Mouse (Mus musculus) spleen, embryonic (tissue): ENCODE results near the gene Gli1.

Experiments
- CTCF ChIA-PET: fragments of 350-600 bp; sonication (Branson Sonifier 250); formaldehyde crosslinking; loops from one replicate; lab custom pipeline; 2022; lab: Charles Lee

Gene Gli1

DNA sequence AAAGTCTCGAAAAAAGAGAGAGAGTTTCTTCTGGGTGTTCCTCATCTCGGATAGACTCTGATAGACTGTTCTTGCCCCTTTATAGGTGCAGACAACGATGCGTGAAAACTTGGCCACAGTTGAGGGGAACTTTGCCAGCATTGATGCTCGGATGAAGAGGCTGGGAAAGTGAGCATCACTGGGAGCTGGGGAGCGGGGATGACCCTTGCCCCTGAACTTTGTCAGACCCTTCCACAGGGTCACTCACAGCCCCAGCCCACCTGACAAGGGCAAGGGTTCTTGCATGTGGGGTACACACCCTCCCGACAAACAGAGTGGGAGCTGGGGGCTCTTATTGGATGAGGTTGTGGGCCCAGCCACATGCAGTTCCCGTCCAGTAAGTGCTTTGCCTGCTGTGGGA is 60.5 kb downstream of the Gli1 start:
- CTCF ChIA-PET = no interaction called here
